Mouse (Mus musculus) forebrain, embryonic 10.5 days (tissue): ENCODE results near the gene Tns2. TPM values are rescaled to one million over a fixed set of nuclear protein-coding genes. Genes with fewer than 3 reads are reported as not detected.
"Not testable (repeated sequence)": the region's sequence is repeated elsewhere in the genome, so short reads cannot be mapped to it uniquely, and the experiment has no call there.

Experiments used
- DNase-seq: peaks from one replicate; pipeline ENCODE4 v3.0.0-alpha.2; 2017; ENCODE audit warnings: low spot score; ENCODE audit errors: extremely low spot score
- H3K27ac ChIP-seq: fragments of 300-500 bp; sonication (generic); 2 replicates; pipeline ENCODE4 v1.5.1; 2016; ENCODE audit warnings: mild to moderate bottlenecking
- H3K27me3 ChIP-seq: fragments of 300-500 bp; sonication (generic); 2 replicates; pipeline ENCODE4 v1.6.1; 2016; ENCODE audit warnings: mild to moderate bottlenecking; ENCODE audit not compliant: poor library complexity, severe bottlenecking
- H3K36me3 ChIP-seq: fragments of 300-500 bp; sonication (generic); replicated peaks from 2 replicates; pipeline ENCODE4 v1.6.1; 2016; ENCODE audit warnings: mild to moderate bottlenecking, moderate library complexity
- H3K4me1 ChIP-seq: fragments of 300-500 bp; sonication (generic); 2 replicates; pipeline ENCODE4 v1.6.1; 2016
- H3K4me3 ChIP-seq: fragments of 300-500 bp; sonication (generic); 2 replicates; pipeline ENCODE4 v1.5.1; 2016; ENCODE audit warnings: mild to moderate bottlenecking, moderate library complexity
- H3K9me3 ChIP-seq: fragments of 300-500 bp; sonication (generic); 2 replicates; pipeline ENCODE4 v1.6.1; 2016; ENCODE audit warnings: mild to moderate bottlenecking, moderate library complexity
- WGBS: fragments of 180-500 bp; shearing (Covaris S2); methylation state at CpG from one replicate; pipeline ENCODE4 v1.1.7; 2016; 5-methylcytosine and 5-hydroxymethylcytosine counted together
- polyA plus RNA-seq: library from polyadenylated mRNA; unstranded; fragments of >200 nt; fragmentation: Nextera tagmentation; extraction: Ambion mirVana; gene quantifications from 2 replicates; pipeline ENCODE4 v1.2.1, GENCODE M21; 2016

Gene Tns2
- polyA plus RNA-seq, 1 experiment from 2014 or later, result 11.1 TPM

GRCm38 (mm10) chr15:102142914-102143912, 43.0 kb downstream of the Tns2 start:
- no peak for DNase-seq
- 57% methylated on average over 23 of the region's 23 CpGs for WGBS

GRCm38 (mm10) chr15:102144274-102144711, 44.1 kb downstream of the Tns2 start, which contains the start of gene Igfbp6:
TSS of gene Igfbp6 (plus strand) at chr15:102144362.
- Histone ChIP-seq H3K4me1 (peaks cover 28% of the 10 kb centered on the region), H3K27ac (peak within 1 kb of the TSS; percentile 62), H3K27me3 (peaks cover 58% of the 10 kb centered on the region), H3K9me3 (no peaks in the 10 kb centered on the region), H3K36me3 (no peaks in the 10 kb centered on the region), H3K4me3 (peak within 1 kb of the TSS; percentile 42)
- DNase-seq, result no peak
- WGBS, result 3% methylated on average over 22 of the region's 22 CpGs

More at GRCm38 (mm10) chr15:102142914-102143912, 43.0 kb downstream of the Tns2 start:
- H3K27me3 ChIP-seq, result peaks cover 58% of the 10 kb centered on the region
- no peak overlapping the region for H3K4me3 ChIP-seq
- H3K9me3 ChIP-seq, result no peaks in the 10 kb centered on the region
- H3K4me1 ChIP-seq, result peaks cover 24% of the 10 kb centered on the region
- H3K27ac ChIP-seq, result no peak overlapping the region
- no peaks in the 10 kb centered on the region for H3K36me3 ChIP-seq

GRCm38 (mm10) chr15:102144726-102145125, 44.5 kb downstream of the Tns2 start:
- peaks cover 58% of the 10 kb centered on the region for H3K27me3 ChIP-seq
- peak overlapping the region; percentile 62 for H3K27ac ChIP-seq
- peak overlapping the region; percentile 42 for H3K4me3 ChIP-seq

GRCm38 (mm10) chr15:102145330-102145729, 45.1 kb downstream of the Tns2 start:
- Histone ChIP-seq H3K27me3 (peaks cover 58% of the 10 kb centered on the region), H3K9me3 (no peaks in the 10 kb centered on the region), H3K27ac (no peak overlapping the region), H3K4me3 (no peak overlapping the region), H3K36me3 (no peaks in the 10 kb centered on the region), H3K4me1 (peaks cover 34% of the 10 kb centered on the region)
- no peak for DNase-seq
- WGBS, result 88% methylated on average over 10 of the region's 10 CpGs

More at GRCm38 (mm10) chr15:102144726-102145125, 44.5 kb downstream of the Tns2 start:
- DNase-seq, result no peak
- no peaks in the 10 kb centered on the region for H3K9me3 ChIP-seq
- H3K4me1 ChIP-seq, result peaks cover 31% of the 10 kb centered on the region
- WGBS, result 10% methylated on average over 19 of the region's 19 CpGs
- H3K36me3 ChIP-seq, result no peaks in the 10 kb centered on the region

- Histone ChIP-seq H3K9me3 (no peaks in the 10 kb centered on the region), H3K4me3 (no peak overlapping the region), H3K27ac (no peak overlapping the region), H3K4me1 (peaks cover 38% of the 10 kb centered on the region), H3K36me3 (no peaks in the 10 kb centered on the region), H3K27me3 (peaks cover 58% of the 10 kb centered on the region)
- no peak for DNase-seq
- WGBS, result 84% methylated on average over 5 of the region's 5 CpGs
Observed at GRCm38 (mm10) chr15:102146089-102146488, 45.9 kb downstream of the Tns2 start.

- H3K4me1 ChIP-seq, result peaks cover 38% of the 10 kb centered on the region
- WGBS, result 16% methylated on average over 1 of the region's 1 CpGs
- H3K27me3 ChIP-seq, result peaks cover 51% of the 10 kb centered on the region
Observed at GRCm38 (mm10) chr15:102146882-102147281, 46.7 kb downstream of the Tns2 start.

GRCm38 (mm10) chr15:102147674-102148402, 47.6 kb downstream of the Tns2 start:
- peaks cover 42% of the 10 kb centered on the region for H3K27me3 ChIP-seq
- no peak for DNase-seq
- H3K9me3 ChIP-seq, result no peaks in the 10 kb centered on the region
- H3K36me3 ChIP-seq, result no peaks in the 10 kb centered on the region
- 0 out of 2 replicates have a peak overlapping the region, but pooled peaks have one; percentile 1 for H3K27ac ChIP-seq
- H3K4me3 ChIP-seq, result no peak overlapping the region
- WGBS, result 71% methylated on average over 16 of the region's 16 CpGs
- peaks cover 41% of the 10 kb centered on the region for H3K4me1 ChIP-seq

More at GRCm38 (mm10) chr15:102146882-102147281, 46.7 kb downstream of the Tns2 start:
- Histone ChIP-seq H3K4me3 (no peak overlapping the region), H3K36me3 (no peaks in the 10 kb centered on the region), H3K27ac (no peak overlapping the region), H3K9me3 (no peaks in the 10 kb centered on the region)
- DNase-seq, result no peak

- 69% methylated on average over 4 of the region's 4 CpGs for WGBS
- no peak for DNase-seq
- H3K4me3 ChIP-seq, result no peak overlapping the region
- peaks cover 25% of the 10 kb centered on the region for H3K27me3 ChIP-seq
- H3K27ac ChIP-seq, result no peak overlapping the region
- H3K9me3 ChIP-seq, result no peaks in the 10 kb centered on the region
- H3K4me1 ChIP-seq, result peaks cover 35% of the 10 kb centered on the region
- no peaks in the 10 kb centered on the region for H3K36me3 ChIP-seq
Observed at GRCm38 (mm10) chr15:102149561-102149960, 49.3 kb downstream of the Tns2 start.

- Histone ChIP-seq H3K4me1 (peaks cover 28% of the 10 kb centered on the region), H3K4me3 (peak within 1 kb of the TSS; percentile 26), H3K27me3 (peaks cover 15% of the 10 kb centered on the region), H3K36me3 (no peaks in the 10 kb centered on the region), H3K9me3 (no peaks in the 10 kb centered on the region), H3K27ac (peak within 1 kb of the TSS; percentile 59)
- no peak for DNase-seq
- 58% methylated on average over 20 of the region's 20 CpGs for WGBS
Observed at GRCm38 (mm10) chr15:102150301-102151135, 50.3 kb downstream of the Tns2 start, which contains the start of gene Soat2. TSS of gene Soat2 (plus strand) at chr15:102150526.

GRCm38 (mm10) chr15:102152646-102153045, 52.4 kb downstream of the Tns2 start:
- H3K27me3 ChIP-seq, result peaks cover 5% of the 10 kb centered on the region; the same call in 1 of the 2 replicates
- 35% methylated on average over 4 of the region's 4 CpGs for WGBS
- no peaks in the 10 kb centered on the region for H3K36me3 ChIP-seq
- H3K27ac ChIP-seq, result peak overlapping the region; percentile 9; the same call in 1 of the 2 replicates
- H3K9me3 ChIP-seq, result no peaks in the 10 kb centered on the region
- DNase-seq, result no peak
- peaks cover 38% of the 10 kb centered on the region for H3K4me1 ChIP-seq
- H3K4me3 ChIP-seq, result no peak overlapping the region

- H3K4me3 ChIP-seq, H3K9me3 ChIP-seq, H3K27ac ChIP-seq, H3K27me3 ChIP-seq, H3K36me3 ChIP-seq, DNase-seq: not testable (repeated sequence)
- peaks cover 40% of the 10 kb centered on the region for H3K4me1 ChIP-seq
- 90% methylated on average over 6 of the region's 6 CpGs for WGBS
Observed at GRCm38 (mm10) chr15:102155006-102155405, 54.8 kb downstream of the Tns2 start.

GRCm38 (mm10) chr15:102156836-102157235, 56.6 kb downstream of the Tns2 start:
- 34% methylated on average over 20 of the region's 20 CpGs for WGBS
- Histone ChIP-seq H3K4me1 (peaks cover 37% of the 10 kb centered on the region), H3K27me3 (0 out of 2 replicates have a peak, but pooled peaks cover 9% of the 10 kb centered on the region), H3K9me3 (no peaks in the 10 kb centered on the region), H3K27ac (peak overlapping the region; percentile 69), H3K36me3 (no peaks in the 10 kb centered on the region), H3K4me3 (0 out of 2 replicates have a peak overlapping the region, but pooled peaks have one; percentile 16)
- DNase-seq, result no peak
